In genomic region chrX:73895719-73896118, GRCm38 (mm10) we compare ENCODE assay signal across 8 mouse cellular contexts. TPM values are rescaled to one million over a fixed set of nuclear protein-coding genes. Genes with fewer than 3 reads are reported as not detected.
DNase-seq lines count a peak whose midpoint lies in the region; ATAC-seq lines count a peak whose summit lies in the region.

Gene L1cam (minus strand): TSS chrX:73896105.

- WGBS in neural tube, embryonic 11.5 days, result 21% methylated on average over 2 of the region's 2 CpGs

- H3K4me2 ChIP-seq in neural tube, embryonic 11.5 days (ENCODE audit: low read depth), result no peak within 1 kb of the TSS

- H3K27ac ChIP-seq in neural tube, embryonic 11.5 days (ENCODE audit: low read depth, low read length), result no peak within 1 kb of the TSS

- no peaks in the 10 kb centered on the region for H3K27me3 ChIP-seq in neural tube, embryonic 11.5 days (ENCODE audit: control insufficient read depth, insufficient read depth, low read length)

- peak; percentile 36 to 65 for DNase-seq in left cerebral cortex, adult 18-20 months (ENCODE audit: low spot score in 2 of 2)
- no peak for DNase-seq in left cerebral cortex, adult 11 months (ENCODE audit: low spot score)
- peak; percentile 62 for DNase-seq in adrenal gland, postnatal 25 days
- peak; percentile 52 for DNase-seq in left cerebral cortex, postnatal 4 days
- DNase-seq in neural tube, embryonic 11.5 days (ENCODE audit: low spot score), result peak; percentile 38
- DNase-seq in thymus, postnatal 4 days, result peak; percentile 83

- H3K4me1 ChIP-seq in neural tube, embryonic 11.5 days (ENCODE audit: control insufficient read depth, insufficient read depth, low read length), result no peaks in the 10 kb centered on the region

- intact Hi-C loops in left cerebral cortex, postnatal 4 days (cut with DNase I), result no loop called here

- H3K9ac ChIP-seq in neural tube, embryonic 11.5 days (ENCODE audit: low read length), result no peak within 1 kb of the TSS

- no peaks in the 10 kb centered on the region for H3K36me3 ChIP-seq in neural tube, embryonic 11.5 days (ENCODE audit: control insufficient read depth, insufficient read depth, low read length)

- 0 out of 2 replicates have a peak, but pooled peaks have one; percentile 45 for ATAC-seq in erythroid progenitor cell, adult 5-6 weeks (replicated peaks; ENCODE audit: low FRiP score, poor library complexity, severe bottlenecking)
- ATAC-seq in inflammation-experienced regulatory T-cells, adult 6 months, result peak; percentile 35
- no peak for ATAC-seq in neural tube, embryonic 11.5 days (ENCODE audit: insufficient read depth, low FRiP score, low TSS enrichment)

- no peaks in the 10 kb centered on the region for H3K9me3 ChIP-seq in neural tube, embryonic 11.5 days (ENCODE audit: control insufficient read depth, low read length)

- H3K4me3 ChIP-seq in neural tube, embryonic 11.5 days (ENCODE audit: low read depth, low read length), result no peak within 1 kb of the TSS

RNA-seq across cellular contexts. Expression of gene L1cam, which starts in this region (rescaled TPM):
- total RNA-seq in left cerebral cortex, adult 18-20 months (2021), result 100 to 1,000 TPM; 133 to 151 TPM
- 13.5 and 15.2 TPM in 2 replicates for total RNA-seq in adrenal gland, postnatal 25 days (2021)
- 6.8 and 10.5 TPM in 2 replicates for total RNA-seq in erythroid progenitor cell, adult 5-6 weeks (2015; ENCODE audit: low replicate concordance)
- 0.23 and 1.3 TPM in 2 replicates for total RNA-seq in erythroid progenitor cell, adult 5-6 weeks (2017; ENCODE audit: low replicate concordance)
- polyA plus RNA-seq in inflammation-experienced regulatory T-cells, adult 6 months (2017; shearing (Covaris generic)), result 10 to 100 TPM in 1 of 3 experiments, 1 to 10 TPM in 2; 5.6 to 21.3 (median 9.7) TPM
- total RNA-seq in left cerebral cortex, postnatal 4 days (2021), result 100 to 1,000 TPM; 518 to 579 TPM
- polyA plus RNA-seq in neural tube, embryonic 11.5 days (2014; fragmentation: Nextera tagmentation; extraction: Ambion mirVana), result 42.1 and 55.1 TPM in 2 replicates
